Mouse (Mus musculus): ENCODE measurements around the gene Galnt2.

DNA sequence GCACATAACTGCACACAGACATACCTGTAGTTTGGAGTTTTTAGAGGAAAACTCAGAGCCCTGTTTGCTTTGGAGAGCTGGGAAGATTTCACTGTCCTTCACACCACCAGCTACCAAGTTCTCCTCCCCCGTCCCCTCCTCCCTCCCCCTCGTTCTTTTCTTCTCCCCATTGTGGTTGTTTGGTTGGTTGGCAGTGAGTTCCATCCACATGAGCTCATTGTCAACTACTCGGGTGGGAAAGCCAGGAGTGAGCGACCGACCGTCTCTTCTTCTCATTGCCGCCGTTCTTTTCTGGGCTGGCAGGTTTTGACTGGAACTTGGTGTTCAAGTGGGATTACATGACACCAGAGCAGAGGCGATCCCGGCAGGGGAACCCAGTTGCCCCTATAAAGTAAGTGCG lies 100.5 kb downstream of the Galnt2 start:
- no peak for TF ChIP-seq POLR2A (IDR thresholded peaks at IDR 0.05; ENCODE audit: insufficient read length, low read depth)
- TF ChIP-seq MAX (IDR thresholded peaks at IDR 0.05; ENCODE audit: low read depth), result no peak
- TF ChIP-seq MYOD1 (IDR thresholded peaks at IDR 0.05; ENCODE audit: control insufficient read depth in 1 of 3, insufficient read length in 2 of 3, low read depth in 2 of 3), result no peak
- no peak for TF ChIP-seq E2F4 (IDR thresholded peaks at IDR 0.05; ENCODE audit: insufficient read depth)
- no peak for TF ChIP-seq TCF12 (IDR thresholded peaks at IDR 0.05; ENCODE audit: insufficient read depth, poor library complexity, severe bottlenecking)
- no peak for TF ChIP-seq USF1 (IDR thresholded peaks at IDR 0.05; ENCODE audit: low read depth)
- no peak for TF ChIP-seq REST (IDR thresholded peaks at IDR 0.05; ENCODE audit: insufficient read depth, insufficient read length)
- no peak for TF ChIP-seq CEBPB (IDR thresholded peaks at IDR 0.05; ENCODE audit: insufficient read depth, poor library complexity, severe bottlenecking)
- no peak for TF ChIP-seq POLR2AphosphoS2 (IDR thresholded peaks at IDR 0.05; ENCODE audit: insufficient read length, low read depth)
- no peak for TF ChIP-seq TCF3 (IDR thresholded peaks at IDR 0.05; ENCODE audit: insufficient read length, low read depth)
- no peak for TF ChIP-seq SRF (IDR thresholded peaks at IDR 0.05; ENCODE audit: control insufficient read depth, insufficient read length, low read depth)

All from myocyte (in vitro differentiated cells).